10 mouse cellular contexts compared by ENCODE assay signal in genomic region chr10:13127335-13127734, GRCm38 (mm10). TPM values are rescaled to one million over a fixed set of nuclear protein-coding genes. Genes with fewer than 3 reads are reported as not detected.
DNase-seq lines count a peak whose midpoint lies in the region; ATAC-seq and TF ChIP-seq lines count a peak whose summit lies in the region.
"Had no signal": no experiment of that assay in that cellular context is flagged by ENCODE, and none has a peak within 500 bp of the region (broad histone marks: within the 10 kb centered on the region; RNA-seq: fewer than 3 reads in every experiment).

No protein-coding gene starts in this region.

- no peaks in the 10 kb centered on the region for H3K36me3 ChIP-seq in MEL (ENCODE audit: control insufficient read depth in 1 of 2, insufficient read depth in 2 of 2, low read length in 2 of 2)
- peaks cover 12% of the 10 kb centered on the region for H3K36me3 ChIP-seq in forebrain, embryonic 14.5 days (ENCODE audit: control insufficient read depth, insufficient read depth, low read length)

- no peak overlapping the region for H3K4me2 ChIP-seq in forebrain, embryonic 14.5 days (ENCODE audit: low read length)
- H3K4me2 ChIP-seq: limb, embryonic 13.5 days had no signal

- peak in 2 of 3 experiments; percentile 33 to 39; a peak in 3 of 6 replicates for TF ChIP-seq CTCF in MEL (IDR thresholded peaks at IDR 0.05 in 2 of 3, conservative IDR thresholded peaks at IDR 0.05 in 1 of 3; ENCODE audit: control insufficient read depth in 1 of 3, insufficient read depth in 1 of 3, low read depth in 2 of 3, low read length in 3 of 3, poor library complexity in 1 of 3, severe bottlenecking in 1 of 3)

- 77% methylated on average over 13 of the region's 13 CpGs for WGBS in forebrain, embryonic 14.5 days

- TF ChIP-seq POLR2A in MEL (IDR thresholded peaks at IDR 0.05; ENCODE audit: control insufficient read depth in 1 of 2, insufficient read depth in 1 of 2, low read depth in 1 of 2, low read length in 2 of 2, poor library complexity in 1 of 2), result no peak

- no peaks in the 10 kb centered on the region for H3K79me2 ChIP-seq in MEL (ENCODE audit: control insufficient read depth, insufficient read depth, low read length, poor library complexity)

- no peak for ATAC-seq in forebrain, embryonic 14.5 days
- ATAC-seq: Patski had no signal

- H3K9me3 ChIP-seq in MEL (replicated peaks; ENCODE audit: insufficient read depth, low read length), result no peaks in the 10 kb centered on the region
- H3K9me3 ChIP-seq in forebrain, embryonic 14.5 days (replicated peaks; ENCODE audit: control insufficient read depth, low read length), result no peaks in the 10 kb centered on the region
- H3K9me3 ChIP-seq: limb, embryonic 13.5 days had no signal

- DNase-seq in gastrocnemius, adult 18-20 months (ENCODE audit: low spot score), result peak; percentile 3
- DNase-seq in gastrocnemius, postnatal 36 days, result no peak
- DNase-seq in left cerebral cortex, postnatal 4 days, result peak; percentile 35
- no peak for DNase-seq in left cerebral cortex, postnatal 10 days (ENCODE audit: extremely low spot score in 1 of 2, low spot score in 2 of 2)
- DNase-seq in MEL (ENCODE audit: low read depth, low spot score) (peak; percentile 6), adipocyte (ENCODE audit: low spot score) (no peak)
- DNase-seq in lung, postnatal 36 days, result peak; percentile 42
- no peak for DNase-seq in forebrain, embryonic 14.5 days (ENCODE audit: low spot score)

- intact Hi-C loops in gastrocnemius, postnatal 36 days (cut with DNase I), result no loop called here
- intact Hi-C loops in left cerebral cortex, postnatal 4 days (cut with DNase I), result no loop called here
- intact Hi-C loops in left cerebral cortex, postnatal 10 days (cut with DNase I), result no loop called here

- peaks cover 0 to 1% of the 10 kb centered on the region in 2 experiments; a peak in 1 of 4 replicates for H3K27me3 ChIP-seq in MEL (ENCODE audit: control insufficient read depth in 1 of 2, insufficient read depth in 2 of 2, low read length in 2 of 2)
- no peaks in the 10 kb centered on the region for H3K27me3 ChIP-seq in forebrain, embryonic 14.5 days (replicated peaks; ENCODE audit: control insufficient read depth, insufficient read depth, low read length)
- H3K27me3 ChIP-seq: limb, embryonic 13.5 days had no signal

- TF ChIP-seq RAD21 in MEL (IDR thresholded peaks at IDR 0.05; ENCODE audit: low read depth, low read length), result no peak

- H3K9ac ChIP-seq in MEL (ENCODE audit: control insufficient read depth, low read depth, low read length, poor library complexity, severe bottlenecking), result no peak overlapping the region
- H3K9ac ChIP-seq in forebrain, embryonic 14.5 days (ENCODE audit: low read length), result no peak overlapping the region
- H3K9ac ChIP-seq: limb, embryonic 13.5 days had no signal

- H3K27ac ChIP-seq in MEL (ENCODE audit: control insufficient read depth, low read depth, low read length), result no peak overlapping the region
- no peak overlapping the region for H3K27ac ChIP-seq in forebrain, embryonic 14.5 days (ENCODE audit: low read depth, low read length)
- H3K27ac ChIP-seq: limb, embryonic 13.5 days had no signal

- TF ChIP-seq EP300 in MEL (IDR thresholded peaks at IDR 0.05; ENCODE audit: low read depth in 1 of 2, low read length in 2 of 2), result no peak

- no peak overlapping the region for H3K4me3 ChIP-seq in MEL (ENCODE audit: control insufficient read depth in 1 of 2, insufficient read depth in 1 of 2, low read depth in 2 of 2, low read length in 2 of 2)
- H3K4me3 ChIP-seq in forebrain, embryonic 14.5 days (ENCODE audit: low read depth, low read length), result no peak overlapping the region
- H3K4me3 ChIP-seq: limb, embryonic 13.5 days had no signal

- no peaks in the 10 kb centered on the region for H3K4me1 ChIP-seq in MEL (ENCODE audit: control insufficient read depth in 1 of 2, insufficient read depth in 2 of 2, low read length in 2 of 2)
- no peaks in the 10 kb centered on the region for H3K4me1 ChIP-seq in forebrain, embryonic 14.5 days (ENCODE audit: control insufficient read depth, insufficient read depth, low read length)
- H3K4me1 ChIP-seq: limb, embryonic 13.5 days had no signal

TF ChIP-seq in MEL, 35 proteins besides CTCF, POLR2A, EP300 and RAD21:
- no peak for TF ChIP-seq MAZ (IDR thresholded peaks at IDR 0.05; ENCODE audit: low read depth, low read length)
- peak; percentile 25; the same call in 1 of the 2 replicates for TF ChIP-seq SMC3 (IDR thresholded peaks at IDR 0.05; ENCODE audit: low read depth, low read length)
- no peak for TF ChIP-seq MAX (IDR thresholded peaks at IDR 0.05; ENCODE audit: low read length)
TF ChIP-seq in MEL: peak in this region for 1.

RNA-seq across cellular contexts. Expression of gene Zc2hc1b, which starts 50.5 kb away (rescaled TPM):
- not detected for total RNA-seq in gastrocnemius, adult 18-20 months (2021)
- not detected for total RNA-seq in gastrocnemius, postnatal 36 days (2021)
- total RNA-seq in left cerebral cortex, postnatal 4 days (2021), result not detected
- not detected for total RNA-seq in left cerebral cortex, postnatal 10 days (2021)
- not detected in 2 replicates for total RNA-seq in MEL (2012; rRNA removed)
- under 1 TPM in 1 of 2 experiments, not detected in 1; 0.07 TPM for polyA plus RNA-seq in MEL (2012; ENCODE audit: insufficient read depth in 1 of 2, insufficient read length in 2 of 2, low read depth in 1 of 2, low replicate concordance in 2 of 2, missing spikeins in 1 of 2)
- not detected in 2 replicates for polyA plus RNA-seq in forebrain, embryonic 14.5 days (2014; fragmentation: Nextera tagmentation; extraction: Ambion mirVana)
- polyA plus RNA-seq: limb, embryonic 13.5 days; Patski had no signal

Comparison
In these comparisons a context has a peak if more than half of its experiments do, and no peak if none do; other contexts are left out.
1. DNase-seq: peak in gastrocnemius, adult 18-20 months (single experiment), left cerebral cortex, postnatal 4 days (single experiment), MEL (single experiment) and lung, postnatal 36 days (single experiment); none in gastrocnemius, postnatal 36 days (0 of 2), left cerebral cortex, postnatal 10 days (0 of 2), adipocyte (single experiment) and forebrain, embryonic 14.5 days (single experiment).